8 mouse cellular contexts compared by ENCODE assay signal in the genomic region with DNA sequence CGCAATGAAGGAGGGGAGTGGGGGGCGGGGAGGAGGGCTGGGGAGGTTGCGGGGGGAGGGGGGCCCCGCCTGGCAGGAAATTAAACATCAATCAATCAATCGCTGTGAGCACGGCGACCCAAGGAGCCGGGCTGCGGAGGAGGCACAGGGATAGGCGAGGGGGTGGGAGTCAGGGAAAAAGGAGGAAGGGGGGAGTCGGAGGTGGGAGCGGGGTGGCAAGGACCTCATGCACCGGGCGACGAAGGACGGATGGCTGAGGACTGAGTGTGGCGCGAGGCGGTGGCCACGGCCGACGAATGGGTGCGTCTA. TPM values are rescaled to one million over a fixed set of nuclear protein-coding genes. Genes with fewer than 3 reads are reported as not detected.
DNase-seq lines count a peak whose midpoint lies in the region; ATAC-seq and TF ChIP-seq lines count a peak whose summit lies in the region.

No protein-coding gene starts in this region.

- H3K4me3 ChIP-seq in gastrocnemius, adult 2 months, result peak overlapping the region; percentile 94
- peak overlapping the region; percentile 54 for H3K4me3 ChIP-seq in thymus, adult 2 months (ENCODE audit: control insufficient read depth, insufficient read depth, low read length)
- peak overlapping the region; percentile 64 for H3K4me3 ChIP-seq in liver, embryonic 12.5 days

- intact Hi-C loops in gastrocnemius, adult 2 months (cut with DNase I), result no loop called here

- peaks cover 14% of the 10 kb centered on the region; the same call in 1 of the 2 replicates for H3K27me3 ChIP-seq in thymus, adult 2 months (ENCODE audit: control insufficient read depth, insufficient read depth, low read length)
- H3K27me3 ChIP-seq in liver, embryonic 12.5 days (replicated peaks), result peaks cover 85% of the 10 kb centered on the region

- H3K27ac ChIP-seq in gastrocnemius, adult 2 months, result peak overlapping the region; percentile 82
- H3K27ac ChIP-seq in thymus, adult 2 months (ENCODE audit: control insufficient read depth, insufficient read depth, low read length), result no peak overlapping the region
- no peak overlapping the region for H3K27ac ChIP-seq in liver, embryonic 12.5 days

- DNase-seq in gastrocnemius, adult 2 months, result no peak
- DNase-seq in gastrocnemius, postnatal 25 days, result no peak
- no peak for DNase-seq in thymus, adult 2 months
- no peak for DNase-seq in thymus, postnatal 10 days (ENCODE audit: low spot score in 2 of 2)
- DNase-seq in thymus, postnatal 36 days, result no peak
- no peak for DNase-seq in gastrocnemius, postnatal 10 days
- DNase-seq in cerebellum, adult 18-20 months, result no peak

- no peak for TF ChIP-seq CTCF in gastrocnemius, adult 2 months (IDR thresholded peaks at IDR 0.05)
- TF ChIP-seq CTCF in thymus, adult 2 months (IDR thresholded peaks at IDR 0.05; ENCODE audit: borderline replicate concordance, control insufficient read depth, extremely low read depth, insufficient read depth, low read length, poor library complexity), result no peak

- ATAC-seq in liver, embryonic 12.5 days, result peak; percentile 41; the same call in 1 of the 2 replicates

- H3K4me2 ChIP-seq in liver, embryonic 12.5 days, result peak overlapping the region; percentile 84

- H3K4me1 ChIP-seq in thymus, adult 2 months (replicated peaks; ENCODE audit: control insufficient read depth, insufficient read depth, low read length), result peaks cover 9% of the 10 kb centered on the region
- H3K4me1 ChIP-seq in liver, embryonic 12.5 days, result peaks cover 8% of the 10 kb centered on the region; the same call in 1 of the 2 replicates

- 1% methylated on average over 23 of the region's 23 CpGs for WGBS in thymus, adult 2 months
- WGBS in liver, embryonic 12.5 days (ENCODE audit: insufficient replicate concordance), result 0% methylated on average over 22 of the region's 23 CpGs

- H3K36me3 ChIP-seq in thymus, adult 2 months (ENCODE audit: control insufficient read depth, insufficient read depth, low read length), result no peaks in the 10 kb centered on the region
- no peaks in the 10 kb centered on the region for H3K36me3 ChIP-seq in liver, embryonic 12.5 days

- H3K9ac ChIP-seq in liver, embryonic 12.5 days, result no peak overlapping the region

- no peak for TF ChIP-seq POLR2A in thymus, adult 2 months (IDR thresholded peaks at IDR 0.05; ENCODE audit: control insufficient read depth, extremely low read depth, insufficient read depth, low read length, poor library complexity)

- H3K9me3 ChIP-seq in liver, embryonic 12.5 days (replicated peaks), result no peaks in the 10 kb centered on the region

RNA-seq across cellular contexts. Expression of a gene that starts 6.6 kb away (rescaled TPM):
- total RNA-seq in gastrocnemius, adult 2 months (2021), result under 1 TPM; 0.22 to 0.28 TPM
- total RNA-seq in gastrocnemius, postnatal 25 days (2021), result under 1 TPM; 0.27 to 0.38 TPM
- polyA plus RNA-seq in thymus, adult 2 months (2012; rRNA removed), result 0.14 and 0.16 TPM in 2 replicates
- polyA plus RNA-seq in liver, embryonic 12.5 days (2016; fragmentation: Nextera tagmentation; extraction: Ambion mirVana), result 0.02 and 0.05 TPM in 2 replicates
- total RNA-seq in gastrocnemius, postnatal 10 days (2021), result 1 to 10 TPM in 1 of 2 experiments, under 1 TPM in 1; 0.63 to 9.2 TPM
